Mouse (Mus musculus) thymus, adult 2 months (tissue): Measurements from ENCODE around the gene Rpf1.

ENCODE experiments used
- CTCF ChIP-seq: fragments of 200-500 bp; IDR thresholded peaks from 2 replicates; pipeline ENCODE4 v1.5.1; 2012; ENCODE audit warnings: mild to moderate bottlenecking, control low read depth, low read length, moderate library complexity, borderline replicate concordance; ENCODE audit not compliant: control insufficient read depth, poor library complexity, insufficient read depth; ENCODE audit errors: extremely low read depth
- POLR2A ChIP-seq: fragments of 200-500 bp; IDR thresholded peaks from 2 replicates; pipeline ENCODE4 v1.6.1; 2012; ENCODE audit warnings: mild to moderate bottlenecking, low read length, control low read depth, moderate library complexity; ENCODE audit not compliant: control insufficient read depth, poor library complexity, insufficient read depth; ENCODE audit errors: extremely low read depth

GRCm38 (mm10) chr3:146567884-146568530 is 46.8 kb upstream of the Rpf1 start:
- TF ChIP-seq CTCF = no peak
- TF ChIP-seq POLR2A = no peak
